Mouse (Mus musculus) monocyte, adult 5-6 weeks (primary cell): Measurements from ENCODE around the gene Htra3. TPM values are rescaled to one million over a fixed set of nuclear protein-coding genes. Genes with fewer than 3 reads are reported as not detected.

Source experiments
- ATAC-seq: fragments of 153-309, 156-312 bp; replicated peaks from 2 replicates; pipeline ENCODE4 v1.8.0; 2017; ENCODE audit warnings: mild to moderate bottlenecking; ENCODE audit not compliant: low TSS enrichment, insufficient number of reproducible peaks, severe bottlenecking, poor library complexity, low FRiP score
- total RNA-seq: library from RNA; stranded (forward); fragments of 200-1000, 200-491, 200-594 nt; gene quantifications from 3 replicates; pipeline ENCODE4 v1.2.3, GENCODE M21; 2017

Htra3 gene
- total RNA-seq, 1 experiment from 2014 or later = not detected

DNA sequence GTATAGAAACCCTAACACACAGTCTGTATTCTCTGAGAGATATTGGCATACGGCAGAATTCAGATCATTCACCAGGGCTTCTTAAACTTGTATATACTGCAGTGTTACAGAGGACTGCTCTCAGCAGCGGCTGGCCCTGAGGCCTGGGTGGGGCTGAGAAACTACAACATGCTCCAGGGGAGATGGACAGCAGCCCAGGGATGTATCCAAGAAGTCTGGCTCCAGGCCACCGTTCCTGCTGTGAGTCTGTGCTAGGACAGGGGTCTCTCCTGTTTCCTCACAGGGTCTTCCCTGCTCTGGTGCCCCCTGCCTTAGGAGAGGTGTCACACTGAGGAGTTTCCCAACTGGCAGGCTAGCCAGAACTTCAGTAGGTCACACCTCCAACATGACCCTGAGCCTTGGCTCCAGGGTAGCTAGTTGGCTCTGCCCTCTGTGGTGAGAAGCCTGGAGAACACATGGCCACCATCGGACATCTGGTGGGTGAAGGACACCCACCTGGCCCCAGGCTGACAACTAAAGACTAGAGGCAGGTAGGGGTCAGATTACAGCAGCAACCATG lies 23.1 kb upstream of the Htra3 start:
- no peak for ATAC-seq

DNA sequence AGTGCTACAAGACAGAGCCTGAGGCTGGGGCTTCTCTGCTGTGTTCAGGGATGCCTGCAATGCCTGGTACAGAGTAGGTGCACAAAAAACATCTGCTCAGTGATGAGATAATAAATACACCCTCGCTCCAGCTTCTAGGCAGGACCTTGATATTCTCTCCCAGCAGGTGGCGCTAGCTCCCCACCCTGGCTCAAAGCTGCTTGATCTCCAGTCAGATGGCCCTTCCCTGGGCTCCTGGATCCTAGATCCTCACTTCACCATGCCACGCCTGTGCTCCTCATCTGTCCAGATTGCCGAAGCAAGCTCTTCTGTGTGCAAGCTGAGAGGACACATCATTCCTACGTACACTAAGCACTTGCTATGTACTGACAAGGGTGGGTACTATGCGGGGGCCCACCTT lies 21.5 kb upstream of the Htra3 start:
- 0 out of 2 replicates have a peak, but pooled peaks have one; percentile 28 for ATAC-seq

DNA sequence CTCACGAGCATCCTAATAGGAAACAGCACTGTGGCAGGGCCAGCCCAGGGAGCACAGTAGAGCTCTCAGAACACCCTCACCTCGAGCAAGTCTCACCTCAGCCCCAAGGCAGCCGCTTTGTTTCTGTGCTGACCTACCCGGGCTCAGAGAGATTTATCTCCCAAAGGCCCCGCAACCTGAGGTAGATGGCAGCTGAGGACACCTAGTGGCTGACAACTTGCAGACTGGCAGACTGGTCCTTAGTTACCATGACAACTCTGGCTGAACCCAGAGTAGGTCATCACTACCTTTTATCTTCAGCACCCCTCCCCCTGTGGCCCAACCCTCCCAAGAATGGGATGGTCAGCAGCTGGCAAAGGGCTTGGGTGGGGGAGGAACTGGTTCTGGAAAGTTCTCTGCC lies 16.2 kb upstream of the Htra3 start:
- ATAC-seq = no peak

DNA sequence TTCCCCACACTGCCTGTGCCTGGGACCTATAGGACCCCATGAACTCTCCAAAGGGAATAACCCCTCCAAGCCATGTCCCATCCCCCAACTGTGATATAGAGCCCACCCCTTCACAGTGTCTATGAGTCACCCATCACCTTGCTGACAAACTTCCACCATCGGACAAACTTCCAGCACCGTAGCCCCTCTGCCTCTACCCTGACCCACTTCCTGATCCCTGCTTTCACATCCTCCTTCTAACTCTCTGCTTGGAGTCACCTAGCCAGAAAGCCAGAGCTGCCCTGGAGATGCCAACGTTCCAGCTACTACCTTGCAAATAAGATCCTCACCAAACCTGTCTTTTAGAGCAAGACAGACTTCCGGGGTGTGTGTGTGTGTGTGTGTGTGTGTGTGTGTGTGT lies 14.1 kb upstream of the Htra3 start:
- ATAC-seq = peak; percentile 38; the same call in 1 of the 2 replicates

DNA sequence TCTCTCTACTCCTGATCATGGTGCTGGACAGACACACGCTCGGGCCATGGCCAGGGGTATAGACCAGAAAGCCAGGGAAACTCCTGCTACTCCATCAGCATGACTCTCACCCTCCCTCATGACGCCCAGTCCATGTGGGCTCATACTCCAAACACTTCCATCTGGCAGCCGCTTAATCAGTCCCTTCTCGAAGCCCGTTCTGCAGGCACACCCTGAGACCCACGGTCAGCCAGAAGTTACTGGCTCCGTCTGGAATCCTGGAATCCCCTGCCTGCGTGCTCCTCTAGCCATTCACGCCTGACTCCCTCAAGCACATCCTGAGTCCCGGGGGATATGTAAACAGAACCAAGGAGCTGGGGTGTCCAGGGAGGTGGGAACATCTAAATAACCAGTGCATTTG lies 11.7 kb upstream of the Htra3 start:
- no peak for ATAC-seq

DNA sequence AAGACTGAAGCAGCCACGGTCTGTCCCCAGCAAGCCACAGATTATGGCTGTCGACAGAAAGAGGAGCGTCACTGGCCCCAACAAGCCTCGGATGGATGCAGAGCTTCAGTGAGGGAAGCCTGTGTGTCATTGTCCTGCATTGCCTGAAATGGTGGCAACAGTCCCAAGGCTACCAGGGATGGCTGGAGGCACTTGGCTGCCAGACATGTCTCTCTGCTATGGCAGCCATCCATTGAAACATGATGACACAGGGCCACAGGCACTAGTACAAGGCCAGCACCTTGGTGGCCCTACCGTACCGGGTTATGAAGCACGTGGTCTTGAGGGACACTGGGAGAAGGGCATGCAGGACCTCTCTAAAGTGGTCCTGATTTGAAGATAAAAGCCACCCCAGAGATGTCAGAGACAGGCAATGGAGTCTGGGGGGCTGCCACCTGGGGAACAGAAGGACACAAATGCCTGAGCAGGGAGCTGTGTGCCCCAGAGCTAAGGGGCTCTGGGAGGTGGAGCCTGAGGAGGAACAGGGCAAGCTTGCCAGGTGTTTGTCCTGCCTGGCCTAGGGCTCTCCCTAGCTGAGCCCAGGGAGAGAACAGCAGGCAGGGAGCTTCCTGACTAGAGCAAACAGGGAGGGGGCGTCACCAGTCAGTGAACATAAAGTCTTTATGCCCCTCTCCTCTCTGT lies 11.0 kb upstream of the Htra3 start:
- no peak for ATAC-seq

DNA sequence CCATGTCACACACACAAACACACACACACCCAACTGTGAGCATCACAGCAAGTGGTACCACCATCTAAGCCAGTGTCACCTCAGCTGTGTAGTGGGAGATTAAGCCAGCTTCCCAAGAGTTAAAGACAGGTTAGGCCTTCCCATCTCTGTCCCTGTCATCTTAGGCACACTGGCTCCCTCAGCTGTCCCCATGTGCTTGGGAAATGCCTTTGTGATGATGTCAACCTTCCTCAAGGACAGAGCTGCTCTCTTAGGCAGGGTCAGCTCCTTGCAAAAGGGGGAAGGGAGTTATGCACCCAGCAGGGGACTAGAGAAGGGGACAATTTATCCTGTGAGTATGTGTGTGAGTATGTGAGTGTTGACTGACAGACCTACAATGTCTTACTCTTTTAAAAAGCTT lies 9.8 kb upstream of the Htra3 start:
- ATAC-seq = no peak

DNA sequence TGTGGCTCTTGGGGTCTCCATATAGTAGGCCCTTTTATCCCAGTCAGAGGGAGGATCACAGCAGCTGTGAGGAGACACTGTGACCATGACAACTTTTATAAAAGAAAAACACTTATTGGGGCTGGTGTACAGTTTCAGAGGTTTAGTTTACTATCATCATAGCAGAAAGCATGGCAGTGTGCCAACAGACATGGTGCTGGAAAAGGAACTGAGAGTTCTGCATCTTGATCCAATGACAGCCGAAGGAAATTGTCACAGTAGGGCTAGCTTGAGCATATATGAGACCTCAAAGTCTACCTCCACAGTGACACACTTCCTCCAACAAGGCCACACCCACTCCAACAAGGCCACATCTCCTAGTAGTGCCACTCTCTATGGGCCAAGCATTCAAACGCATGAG lies 9.3 kb upstream of the Htra3 start:
- no peak for ATAC-seq

DNA sequence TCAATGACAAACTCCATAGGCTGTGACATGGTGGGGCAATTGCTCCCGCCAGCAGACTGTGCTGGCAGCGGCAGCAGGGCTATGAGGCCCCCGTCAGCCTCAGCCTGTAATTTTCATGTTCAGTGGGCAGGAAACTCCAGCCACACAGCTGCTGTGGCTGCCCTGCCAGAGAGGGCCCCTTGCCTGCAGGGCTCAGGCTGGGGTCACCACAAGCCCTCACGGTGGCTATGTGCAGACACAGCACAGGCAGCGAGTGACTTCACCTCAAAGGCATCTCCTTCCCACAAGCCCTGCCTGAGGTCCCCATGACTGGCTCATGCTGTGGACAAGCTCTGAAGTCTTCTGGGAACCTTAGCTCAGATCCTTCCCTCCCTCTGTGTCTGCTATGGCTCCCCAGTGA lies 7.5 kb upstream of the Htra3 start:
- ATAC-seq = no peak

DNA sequence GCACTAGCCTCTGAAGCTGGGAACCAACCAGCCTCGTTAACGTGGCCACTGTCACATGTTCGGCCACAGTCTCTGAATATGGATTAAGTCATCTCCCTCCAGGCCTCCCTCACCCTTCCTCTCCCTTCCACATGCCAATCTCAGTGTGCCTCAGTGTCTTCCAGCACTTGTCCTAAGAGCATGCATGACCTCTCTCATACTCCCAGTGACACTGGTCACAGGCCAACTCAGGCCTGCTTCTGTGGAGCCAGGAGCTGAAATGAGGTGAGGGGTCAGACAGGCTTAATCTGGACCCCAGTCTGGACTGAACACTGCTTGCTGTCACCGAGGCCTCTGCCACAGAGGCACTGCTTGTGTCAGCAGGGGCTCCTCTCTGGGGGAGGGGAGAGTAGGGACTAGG lies 6.8 kb upstream of the Htra3 start:
- no peak for ATAC-seq

DNA sequence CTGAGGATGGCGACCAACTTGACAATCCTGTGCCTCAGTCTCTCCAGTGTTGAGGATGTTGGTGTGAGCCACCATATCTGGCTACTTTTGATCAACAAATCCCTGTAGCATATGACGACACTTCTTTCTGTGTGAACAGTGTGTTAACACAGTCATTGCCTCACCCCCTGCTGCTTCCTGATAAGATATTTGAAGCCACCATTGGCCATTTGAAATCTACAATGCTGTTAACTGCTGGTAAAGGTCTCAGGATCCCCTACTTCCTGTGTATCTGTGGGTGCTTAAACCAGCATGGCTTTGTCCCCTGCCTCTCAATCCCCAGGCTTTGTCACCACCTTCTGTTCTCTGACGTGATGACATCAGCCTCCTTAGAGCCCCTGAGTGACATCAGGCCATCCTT lies 5.5 kb upstream of the Htra3 start:
- no peak for ATAC-seq

DNA sequence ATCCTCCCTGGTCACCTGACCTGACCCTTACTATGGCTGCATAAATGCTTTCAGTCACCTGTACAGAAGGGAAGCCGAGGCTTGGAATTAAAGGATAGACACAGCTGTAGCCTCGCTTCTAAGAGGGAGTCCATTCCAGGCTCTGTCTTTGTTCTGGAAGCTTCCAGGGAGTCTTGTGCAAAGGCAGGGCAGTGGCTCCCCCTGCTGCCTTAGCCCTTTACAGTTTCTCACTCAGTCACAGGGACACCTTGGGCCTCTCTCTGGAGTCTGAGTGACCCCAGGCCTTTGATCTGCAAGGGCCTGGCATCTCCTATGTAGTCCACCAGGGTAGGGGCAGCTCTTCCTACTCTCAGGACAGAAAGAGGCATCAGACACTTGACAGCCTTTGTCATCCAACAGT lies 1.4 kb upstream of the Htra3 start:
- ATAC-seq = no peak

DNA sequence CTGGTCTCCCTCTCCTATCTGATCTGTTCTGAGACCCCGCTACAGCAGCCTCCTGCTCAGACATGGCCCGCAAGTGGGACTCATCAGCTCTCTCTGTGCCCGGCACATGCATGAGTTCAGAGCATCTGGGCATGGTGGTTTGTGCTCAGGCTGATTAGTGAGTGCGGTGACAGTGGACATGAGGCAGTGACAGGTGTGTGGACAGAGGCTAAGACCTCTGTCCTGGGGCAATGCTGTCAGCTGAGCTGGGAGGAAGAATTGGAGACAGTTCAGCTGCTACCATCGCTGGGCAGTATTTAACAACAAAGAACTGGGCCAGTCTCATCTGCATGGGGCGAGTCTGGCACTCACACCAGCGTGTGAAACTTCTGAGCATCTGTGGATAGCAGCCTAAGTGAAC lies 2.6 kb downstream of the Htra3 start:
- no peak for ATAC-seq

DNA sequence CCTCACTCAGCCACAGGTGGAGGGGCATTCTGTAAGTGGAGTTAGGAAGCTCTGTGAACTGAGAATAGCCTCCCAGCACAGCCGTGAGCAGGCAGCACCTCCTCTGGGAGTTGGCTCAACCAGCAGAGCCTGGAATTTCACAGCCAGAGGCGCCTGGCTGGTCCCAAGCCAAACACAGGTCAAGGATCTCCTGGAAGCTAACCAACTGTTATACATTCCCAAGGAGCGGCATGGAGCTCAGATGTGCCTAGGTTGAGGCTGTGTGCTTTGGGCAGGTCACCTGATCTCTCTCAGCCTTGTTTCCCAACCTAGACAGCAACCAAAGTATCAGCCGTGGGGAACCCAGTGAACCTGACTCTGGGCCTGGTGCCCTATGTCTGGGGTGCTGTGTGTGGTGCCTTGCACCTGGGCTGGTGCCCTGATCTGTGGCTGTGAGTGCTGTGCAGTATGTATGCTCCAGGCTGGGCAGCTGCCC lies 5.5 kb downstream of the Htra3 start:
- ATAC-seq = no peak

DNA sequence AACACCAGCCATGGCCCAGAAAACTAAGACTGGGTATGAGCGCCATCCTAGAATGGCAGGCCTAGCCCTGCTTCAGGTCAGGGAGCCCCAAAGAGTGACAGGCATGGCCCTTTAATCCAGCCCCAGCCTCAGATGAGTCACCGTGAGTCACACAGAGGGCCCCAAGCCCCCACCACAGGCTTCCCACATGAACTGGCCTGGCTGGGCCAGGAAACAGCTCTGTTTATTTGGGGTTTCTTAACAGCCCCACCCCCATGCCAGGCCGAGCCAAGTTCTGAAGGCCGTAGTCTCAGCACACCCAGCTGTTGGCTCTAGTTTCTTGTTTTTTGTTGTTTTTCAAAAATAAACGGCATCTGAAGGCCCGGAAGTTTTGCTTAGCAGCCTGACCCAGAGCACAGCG lies 6.5 kb downstream of the Htra3 start:
- ATAC-seq = peak; percentile 49

DNA sequence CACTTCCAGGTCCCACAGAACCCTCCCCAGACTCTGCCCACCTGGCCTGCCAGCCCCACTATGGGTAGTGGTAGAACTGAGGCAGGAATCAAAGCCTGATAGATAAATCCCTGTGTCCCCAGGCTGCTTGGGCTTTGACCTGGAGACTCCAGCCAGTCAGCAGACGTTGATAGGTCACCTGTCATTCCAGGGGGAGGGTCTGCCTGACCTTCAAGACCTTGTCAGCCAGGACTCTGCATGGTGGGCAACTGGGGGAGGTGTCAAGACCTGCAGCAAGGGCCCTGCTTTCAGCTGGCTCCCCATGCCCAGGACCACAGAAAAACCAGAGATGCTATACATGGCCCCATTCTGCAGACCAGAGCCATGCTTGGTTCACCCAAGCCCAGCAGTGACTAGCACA lies 7.0 kb downstream of the Htra3 start:
- no peak for ATAC-seq

DNA sequence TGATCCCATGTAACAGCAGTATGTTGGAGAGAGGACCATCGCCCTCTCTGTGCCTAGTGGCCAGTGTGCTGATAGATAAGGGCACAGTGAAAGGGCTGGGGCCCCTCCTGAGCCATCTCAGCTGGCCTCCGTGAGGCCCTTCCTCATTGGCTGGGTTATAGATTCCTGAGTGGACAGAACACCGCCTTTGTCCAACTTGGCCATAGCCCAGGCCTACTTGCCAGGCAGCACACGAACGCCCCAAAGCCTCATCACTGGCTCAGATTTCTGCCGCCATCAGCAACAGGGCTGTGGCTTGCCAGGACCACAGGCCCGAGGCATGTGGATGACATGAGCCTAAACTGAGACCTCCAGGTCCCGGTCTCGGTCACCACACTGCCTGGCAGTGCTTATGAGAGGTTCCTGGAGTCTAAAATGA lies 8.1 kb downstream of the Htra3 start:
- no peak for ATAC-seq

DNA sequence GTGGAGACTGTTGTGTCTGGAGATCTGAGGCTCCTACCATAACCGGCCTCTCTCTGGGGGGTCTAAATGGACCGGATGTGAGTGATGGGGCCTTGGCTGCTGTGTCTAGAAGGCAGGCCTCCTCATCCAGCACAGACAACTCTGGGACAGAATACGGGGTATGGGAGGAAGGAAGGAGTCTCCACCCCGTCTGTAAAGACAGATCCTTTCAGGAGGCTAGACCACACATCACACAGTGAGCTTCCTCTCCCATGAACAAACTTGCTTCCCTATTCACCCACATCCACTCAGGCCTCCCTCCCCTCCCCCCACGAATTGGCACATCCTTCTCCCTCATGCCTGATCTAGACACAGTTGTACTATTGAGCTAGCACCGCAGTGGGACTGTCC lies 9.2 kb downstream of the Htra3 start:
- peak; percentile 71 for ATAC-seq

DNA sequence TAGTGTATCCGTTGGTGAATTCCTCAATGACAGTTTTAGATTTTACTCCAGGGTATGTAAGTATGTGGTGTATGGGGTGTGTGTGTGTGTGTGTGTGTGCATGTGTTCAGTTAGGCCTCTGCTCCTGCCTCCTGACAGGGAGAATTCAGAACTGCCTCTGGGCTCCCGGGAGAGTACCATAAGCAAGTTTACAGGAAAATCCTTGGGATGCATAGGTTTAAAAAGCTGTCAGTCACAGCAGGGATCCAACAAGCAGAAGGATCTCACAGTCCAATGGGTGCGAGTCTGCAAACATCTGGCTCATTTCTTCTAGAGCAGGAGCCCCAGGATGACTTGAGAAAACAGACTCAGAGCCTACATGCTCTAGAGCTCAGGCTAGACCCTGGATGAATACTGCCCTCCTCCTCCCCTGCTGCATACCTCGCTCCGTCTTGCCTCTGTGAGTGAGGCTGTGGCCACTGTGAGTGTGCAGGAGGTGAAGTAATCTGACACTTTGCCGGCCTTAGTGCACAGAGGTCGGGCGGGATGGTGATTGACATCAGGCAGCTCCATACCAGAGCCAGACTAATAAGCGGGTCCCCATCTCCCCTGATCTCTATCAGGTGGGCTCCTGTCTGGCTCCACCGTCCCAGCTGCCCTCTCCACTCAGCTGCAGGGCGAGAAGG lies 9.7 kb downstream of the Htra3 start:
- ATAC-seq = no peak

DNA sequence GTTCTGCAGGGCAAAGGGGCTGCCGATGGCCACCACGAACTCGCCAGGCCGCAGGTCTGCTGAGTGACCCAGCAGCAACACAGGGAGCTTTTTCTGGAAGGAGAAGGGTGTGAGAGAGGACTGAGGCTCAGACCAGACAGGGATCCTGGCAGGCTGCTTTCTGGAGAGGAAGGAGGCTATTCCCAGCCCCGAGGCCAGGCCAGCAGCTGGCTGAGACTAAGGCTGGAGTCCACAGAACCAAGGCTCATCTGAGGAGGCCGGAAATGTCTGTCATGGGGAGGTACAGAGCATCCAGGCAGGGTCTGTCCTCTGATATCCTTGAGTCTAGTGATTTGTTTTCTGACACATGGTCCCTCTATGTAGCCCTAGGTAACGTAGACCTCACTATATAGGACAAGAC lies 13.4 kb downstream of the Htra3 start:
- no peak for ATAC-seq
